Mouse (Mus musculus): Measurements from ENCODE around the gene Crtc1. TPM values are rescaled to one million over a fixed set of nuclear protein-coding genes. Genes with fewer than 3 reads are reported as not detected.

Gene Crtc1
- total RNA-seq, 4 experiments from 2014 or later, result 134 to 175 (median 147) TPM

DNA sequence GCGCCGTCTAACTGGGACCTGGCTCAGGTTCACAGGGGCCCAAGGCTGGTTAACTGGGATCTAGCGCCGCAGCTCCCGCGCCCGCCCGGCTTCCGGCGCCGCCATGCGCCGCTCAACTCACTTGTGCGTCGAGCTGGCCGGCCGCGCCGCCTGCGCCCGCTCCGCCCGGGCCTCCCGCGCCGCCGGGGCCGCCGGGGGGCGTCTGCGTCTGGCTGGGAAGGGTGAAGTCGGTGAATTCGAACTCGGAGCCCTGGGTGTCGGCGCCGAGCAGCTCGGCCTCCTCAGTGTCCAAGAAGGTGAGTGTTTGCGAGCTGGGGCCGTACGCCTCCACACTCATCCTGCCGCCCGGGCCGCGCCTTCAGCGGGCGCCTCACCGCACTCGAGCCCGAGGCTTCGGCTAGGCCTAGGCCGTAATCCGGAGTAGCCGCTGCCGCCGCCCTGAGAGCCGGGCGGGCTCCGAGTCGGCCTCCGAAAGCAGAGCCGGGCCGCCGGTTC lies 86.7 kb downstream of the Crtc1 start:
- DNase-seq (ENCODE audit: low spot score in 2 of 2), result no peak

- no peak for DNase-seq (ENCODE audit: low spot score in 2 of 2)
Measured at GRCm38 (mm10) chr8:70352000-70352384, 87.4 kb downstream of the Crtc1 start.

DNA sequence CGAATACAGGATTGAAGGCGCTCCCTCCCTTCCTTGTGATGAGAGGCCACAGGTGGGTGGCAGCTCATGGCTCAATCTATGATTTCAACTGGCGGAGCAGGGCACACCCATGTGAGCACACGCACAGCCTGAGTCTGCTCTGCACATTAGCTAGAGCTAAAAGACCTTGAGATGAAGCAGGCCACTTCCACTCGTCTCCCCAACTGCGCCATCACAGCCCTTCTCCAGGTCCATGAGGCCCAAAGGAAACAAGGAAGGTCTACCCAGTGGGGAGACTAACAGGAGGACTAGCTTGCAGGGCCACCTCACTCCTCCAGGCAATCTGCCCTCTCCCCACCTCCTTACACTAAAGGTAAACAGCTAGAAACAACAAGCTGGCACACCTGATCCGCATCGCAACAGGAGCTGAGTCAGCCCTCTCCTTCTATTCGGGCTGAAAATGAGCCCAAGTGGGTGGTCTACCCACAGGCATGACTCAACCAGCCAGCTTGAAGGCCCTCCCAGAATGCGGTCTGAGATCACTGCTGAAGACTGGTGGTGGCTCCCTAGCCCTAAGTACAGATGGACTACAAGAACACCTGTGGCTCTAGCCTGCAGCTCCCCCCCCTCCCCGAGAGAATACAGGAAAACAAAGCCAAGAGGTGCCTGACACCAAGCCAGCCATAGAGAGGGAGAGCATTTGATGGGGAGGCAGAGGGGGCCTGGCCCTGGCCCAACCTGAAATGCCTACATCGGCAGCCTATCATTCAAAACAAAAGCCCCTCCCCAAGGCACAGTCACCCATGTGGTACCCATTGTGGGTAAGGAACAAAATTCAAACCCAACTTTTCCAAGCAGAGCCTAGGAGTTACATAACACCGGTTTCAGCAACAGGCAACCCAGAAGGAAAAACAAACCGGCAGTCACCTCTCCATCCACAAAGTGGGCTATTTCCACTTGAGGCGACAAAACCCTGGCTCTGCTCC lies 88.1 kb downstream of the Crtc1 start:
- peak in 1 of 2 experiments; percentile 61 for DNase-seq (ENCODE audit: low spot score in 2 of 2)

GRCm38 (mm10) chr8:70347860-70348420 lies 91.4 kb downstream of the Crtc1 start:
- no peak for DNase-seq (ENCODE audit: low spot score in 2 of 2)

DNA sequence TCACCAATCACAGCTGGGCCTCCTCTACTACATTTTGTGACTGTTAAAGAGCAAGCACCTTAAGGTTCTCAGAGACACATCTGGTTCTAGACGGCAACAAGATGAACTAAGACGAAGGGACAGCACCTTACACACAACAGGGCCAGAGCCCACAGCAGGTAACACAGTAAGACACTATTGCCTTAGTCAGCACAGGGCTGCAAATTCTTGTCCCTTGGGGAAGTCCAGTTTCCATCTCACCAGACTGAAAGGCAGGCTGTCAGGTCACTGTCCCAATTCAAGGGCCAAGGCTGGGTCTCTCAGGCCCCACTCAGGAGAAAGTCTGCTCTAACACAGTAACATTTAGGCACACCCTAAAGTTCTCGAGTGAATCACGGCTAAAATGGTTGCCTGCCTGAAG lies 91.9 kb downstream of the Crtc1 start:
- DNase-seq (ENCODE audit: low spot score in 2 of 2), result no peak

GRCm38 (mm10) chr8:70344279-70344678 lies 95.1 kb downstream of the Crtc1 start:
- no peak for DNase-seq (ENCODE audit: low spot score in 2 of 2)

GRCm38 (mm10) chr8:70343696-70344095 lies 95.7 kb downstream of the Crtc1 start:
- no peak for DNase-seq (ENCODE audit: low spot score in 2 of 2)

GRCm38 (mm10) chr8:70343076-70343475 lies 96.3 kb downstream of the Crtc1 start:
- DNase-seq (ENCODE audit: low spot score in 2 of 2), result no peak

GRCm38 (mm10) chr8:70342007-70342406 lies 97.4 kb downstream of the Crtc1 start:
- DNase-seq (ENCODE audit: low spot score in 2 of 2), result no peak

- DNase-seq (ENCODE audit: low spot score in 2 of 2), result no peak
Measured at GRCm38 (mm10) chr8:70340659-70341058, 98.7 kb downstream of the Crtc1 start.

- no peak for DNase-seq (ENCODE audit: low spot score in 2 of 2)
Measured at GRCm38 (mm10) chr8:70338931-70339330, 100.4 kb downstream of the Crtc1 start.

DNA sequence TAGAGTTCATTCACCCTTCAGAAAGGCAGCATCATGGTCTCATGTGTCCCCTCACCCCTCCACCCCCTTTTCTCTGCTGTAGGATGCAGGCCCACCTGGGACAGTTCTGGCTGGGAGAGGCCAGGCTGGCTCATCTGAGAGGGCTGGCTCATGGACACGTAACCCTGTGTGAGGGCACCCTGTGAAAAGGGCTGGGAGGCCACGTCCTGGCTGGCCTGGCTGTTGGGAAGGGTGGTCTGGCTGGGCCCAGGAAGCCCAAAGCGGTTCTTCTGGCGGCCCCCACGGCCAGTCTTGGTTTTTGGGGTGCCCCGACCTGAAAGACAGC lies 106.5 kb downstream of the Crtc1 start:
- no peak for DNase-seq (ENCODE audit: low spot score in 2 of 2)

Other genes starting within 250 kb of the Crtc1 start
- gene Slc25a42, start 227.3 kb downstream of the Crtc1 start, total RNA-seq (2022), result 10 to 100 TPM; 30.4 to 36.5 (median 34.9) TPM
- gene Sugp2, start 205.4 kb downstream of the Crtc1 start, total RNA-seq (2022), result 100 to 1,000 TPM; 102 to 121 (median 111) TPM
- 10 to 100 TPM; 33.6 to 44.9 (median 40.5) TPM for gene Armc6, start 205.1 kb downstream of the Crtc1 start, total RNA-seq (2022)
- 10 to 100 TPM in 1 of 4 experiments, 1 to 10 TPM in 3; 9.2 to 12.1 (median 9.8) TPM for gene Homer3, start 156.8 kb downstream of the Crtc1 start, total RNA-seq (2022)
- gene Ddx49, start 137.1 kb downstream of the Crtc1 start, total RNA-seq (2022), result 10 to 100 TPM; 47.5 to 55.7 (median 51.8) TPM
- 100 to 1,000 TPM; 123 to 154 (median 139) TPM for gene Cope, start 137.1 kb downstream of the Crtc1 start, total RNA-seq (2022)
- 10 to 100 TPM; 83.6 to 94.5 (median 88.4) TPM for gene Cers1, start 123.8 kb downstream of the Crtc1 start, total RNA-seq (2022)
- gene Gdf1, start 109.8 kb downstream of the Crtc1 start, total RNA-seq (2022), result 10 to 100 TPM in 2 of 4 experiments, 1 to 10 TPM in 2; 4.2 to 13.4 (median 7.4) TPM
- 10 to 100 TPM; 55.1 to 60.8 (median 59.2) TPM for gene Upf1, start 86.3 kb downstream of the Crtc1 start, total RNA-seq (2022)
- 1 to 10 TPM in 1 of 4 experiments, under 1 TPM in 3; 0.20 to 1.0 (median 0.64) TPM for gene Comp, start 66.0 kb downstream of the Crtc1 start, total RNA-seq (2022)
- 10 to 100 TPM; 39.1 to 42.8 (median 40.4) TPM for gene Klhl26, start 37.4 kb upstream of the Crtc1 start, total RNA-seq (2022)
- 100 to 1,000 TPM; 271 to 280 (median 273) TPM for gene Tmem59l, start 47.8 kb upstream of the Crtc1 start, total RNA-seq (2022)
- gene Crlf1, start 53.6 kb upstream of the Crtc1 start, total RNA-seq (2022), result 1 to 10 TPM in 2 of 4 experiments, under 1 TPM in 2; 0.94 to 1.6 (median 1.2) TPM
- 100 to 1,000 TPM; 103 to 117 (median 109) TPM for gene Rex1bd, start 67.2 kb upstream of the Crtc1 start, total RNA-seq (2022)
- gene Uba52, start 71.2 kb upstream of the Crtc1 start, total RNA-seq (2022), result 1,000 to 10,000 TPM in 1 of 4 experiments, 100 to 1,000 TPM in 3; 847 to 1,003 (median 930) TPM
- gene Fkbp8, start 88.1 kb upstream of the Crtc1 start, total RNA-seq (2022), result 100 to 1,000 TPM; 419 to 440 (median 422) TPM
- 10 to 100 TPM; 43.0 to 52.5 (median 47.1) TPM for gene Kxd1, start 88.4 kb upstream of the Crtc1 start, total RNA-seq (2022)
- 10 to 100 TPM; 17.6 to 25.3 (median 19.2) TPM for gene Ell, start 99.9 kb upstream of the Crtc1 start, total RNA-seq (2022)
- 10 to 100 TPM; 54.5 to 60.3 (median 56.5) TPM for gene Isyna1, start 154.8 kb upstream of the Crtc1 start, total RNA-seq (2022)
- 100 to 1,000 TPM; 211 to 248 (median 234) TPM for gene Ssbp4, start 169.3 kb upstream of the Crtc1 start, total RNA-seq (2022)
- gene Lrrc25, start 176.6 kb upstream of the Crtc1 start, total RNA-seq (2022), result 1 to 10 TPM in 1 of 4 experiments, under 1 TPM in 3; 0.55 to 1.3 (median 0.87) TPM
- not detected for gene Gdf15, start 192.9 kb upstream of the Crtc1 start, total RNA-seq (2022)
- 10 to 100 TPM; 11.2 to 17.0 (median 13.4) TPM for gene Pgpep1, start 220.8 kb upstream of the Crtc1 start, total RNA-seq (2022)
- gene Lsm4, start 233.7 kb upstream of the Crtc1 start, total RNA-seq (2022), result 10 to 100 TPM; 61.5 to 65.0 (median 63.0) TPM